In the genomic region with DNA sequence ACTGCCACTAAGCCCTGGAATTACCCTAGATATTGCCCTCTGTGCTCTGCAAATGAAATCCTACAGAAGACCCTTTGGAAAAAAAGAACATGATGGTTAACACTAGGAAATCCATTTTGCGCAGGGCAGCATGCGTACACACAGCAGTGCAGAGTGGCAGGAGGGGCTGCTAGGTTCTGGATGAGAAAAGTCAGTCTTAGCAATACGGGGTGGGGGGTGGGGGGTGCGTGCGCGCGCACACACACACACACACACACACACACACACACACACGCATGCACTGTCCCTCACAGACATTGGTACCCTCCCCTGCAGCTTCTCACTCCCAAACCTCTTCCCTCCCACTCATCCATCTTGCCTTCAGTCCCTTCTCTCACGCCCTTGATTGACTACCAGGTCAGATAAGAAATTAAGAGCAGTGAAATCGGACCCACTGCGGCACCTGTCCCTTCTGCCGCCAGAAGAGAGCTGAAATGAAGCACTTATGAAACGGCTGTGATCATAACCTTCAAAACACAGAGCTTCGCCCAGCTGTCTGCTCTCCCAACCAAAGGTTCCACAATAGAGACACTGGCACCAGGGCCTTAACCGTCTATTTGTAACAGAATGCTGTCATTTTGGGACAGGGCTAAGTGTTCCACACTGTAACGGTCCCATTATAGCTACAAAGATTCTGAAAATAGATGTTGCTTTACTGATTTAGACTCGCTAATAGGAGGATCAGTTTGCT, we compare ENCODE assay signal across 11 mouse cellular contexts.
DNase-seq lines count a peak whose midpoint lies in the region; ATAC-seq lines count a peak whose summit lies in the region.
"Had no signal": no experiment of that assay in that cellular context is flagged by ENCODE, and none has a peak within 500 bp of the region (broad histone marks: within the 10 kb centered on the region; RNA-seq: fewer than 3 reads in every experiment).

No protein-coding gene starts in this region.

- intact Hi-C loops in left cerebral cortex, postnatal 10 days (cut with DNase I), result no loop called here

- no peak overlapping the region for H3K4me3 ChIP-seq in forebrain, embryonic 12.5 days (replicated peaks)
- no peak overlapping the region for H3K4me3 ChIP-seq in forebrain, embryonic 11.5 days (ENCODE audit: low read depth, low read length)
- H3K4me3 ChIP-seq in hindbrain, embryonic 16.5 days (ENCODE audit: low read length), result no peak overlapping the region
- H3K4me3 ChIP-seq in hindbrain, embryonic 10.5 days, result no peak overlapping the region
- H3K4me3 ChIP-seq in neural tube, embryonic 11.5 days (ENCODE audit: low read depth, low read length), result no peak overlapping the region
- 0 out of 2 replicates have a peak overlapping the region, but pooled peaks have one; percentile 14 for H3K4me3 ChIP-seq in stomach, embryonic 16.5 days (replicated peaks; ENCODE audit: low read length)
- H3K4me3 ChIP-seq: midbrain, embryonic 12.5 days had no signal

- no peaks in the 10 kb centered on the region for H3K4me1 ChIP-seq in forebrain, embryonic 12.5 days
- H3K4me1 ChIP-seq in forebrain, embryonic 11.5 days (replicated peaks; ENCODE audit: control insufficient read depth, insufficient read depth, low read length), result no peaks in the 10 kb centered on the region
- no peaks in the 10 kb centered on the region for H3K4me1 ChIP-seq in hindbrain, embryonic 16.5 days (ENCODE audit: control insufficient read depth, insufficient read depth, low read depth, low read length)
- H3K4me1 ChIP-seq in hindbrain, embryonic 10.5 days (replicated peaks), result no peaks in the 10 kb centered on the region
- no peaks in the 10 kb centered on the region for H3K4me1 ChIP-seq in neural tube, embryonic 11.5 days (ENCODE audit: control insufficient read depth, insufficient read depth, low read length)
- peaks cover 3% of the 10 kb centered on the region; the same call in 1 of the 2 replicates for H3K4me1 ChIP-seq in stomach, embryonic 16.5 days (ENCODE audit: control insufficient read depth, insufficient read depth, low read length)
- H3K4me1 ChIP-seq: midbrain, embryonic 12.5 days had no signal

- 0 out of 2 replicates have a peak, but pooled peaks have one; percentile 17 for ATAC-seq in forebrain, embryonic 12.5 days (ENCODE audit: low FRiP score)
- no peak for ATAC-seq in forebrain, embryonic 11.5 days (replicated peaks; ENCODE audit: low FRiP score)
- 0 out of 2 replicates have a peak, but pooled peaks have one; percentile 34 for ATAC-seq in hindbrain, embryonic 16.5 days
- peak; percentile 35; the same call in 1 of the 2 replicates for ATAC-seq in neural tube, embryonic 11.5 days (ENCODE audit: insufficient read depth, low FRiP score, low TSS enrichment)
- no peak for ATAC-seq in stomach, embryonic 16.5 days (ENCODE audit: insufficient read depth, low FRiP score)

- H3K9ac ChIP-seq in forebrain, embryonic 12.5 days, result no peak overlapping the region
- no peak overlapping the region for H3K9ac ChIP-seq in forebrain, embryonic 11.5 days (ENCODE audit: low read length)
- no peak overlapping the region for H3K9ac ChIP-seq in hindbrain, embryonic 16.5 days (ENCODE audit: low read depth, low read length)
- no peak overlapping the region for H3K9ac ChIP-seq in neural tube, embryonic 11.5 days (ENCODE audit: low read length)
- no peak overlapping the region for H3K9ac ChIP-seq in stomach, embryonic 16.5 days (ENCODE audit: low read length)
- H3K9ac ChIP-seq: midbrain, embryonic 12.5 days had no signal

- H3K9me3 ChIP-seq in forebrain, embryonic 12.5 days, result no peaks in the 10 kb centered on the region
- no peaks in the 10 kb centered on the region for H3K9me3 ChIP-seq in forebrain, embryonic 11.5 days (ENCODE audit: control insufficient read depth, low read length)
- H3K9me3 ChIP-seq in hindbrain, embryonic 16.5 days (ENCODE audit: control insufficient read depth, low read length), result no peaks in the 10 kb centered on the region
- no peaks in the 10 kb centered on the region for H3K9me3 ChIP-seq in hindbrain, embryonic 10.5 days
- H3K9me3 ChIP-seq in neural tube, embryonic 11.5 days (ENCODE audit: control insufficient read depth, low read length), result no peaks in the 10 kb centered on the region
- no peaks in the 10 kb centered on the region for H3K9me3 ChIP-seq in stomach, embryonic 16.5 days (replicated peaks; ENCODE audit: control insufficient read depth, low read length)
- H3K9me3 ChIP-seq: midbrain, embryonic 12.5 days had no signal

- no peak overlapping the region for H3K27ac ChIP-seq in forebrain, embryonic 12.5 days
- no peak overlapping the region for H3K27ac ChIP-seq in forebrain, embryonic 11.5 days (ENCODE audit: low read depth, low read length)
- H3K27ac ChIP-seq in hindbrain, embryonic 16.5 days (ENCODE audit: low read depth, low read length), result no peak overlapping the region
- H3K27ac ChIP-seq in hindbrain, embryonic 10.5 days, result no peak overlapping the region
- H3K27ac ChIP-seq in neural tube, embryonic 11.5 days (ENCODE audit: low read depth, low read length), result no peak overlapping the region
- H3K27ac ChIP-seq in stomach, embryonic 16.5 days (ENCODE audit: low read length), result no peak overlapping the region
- H3K27ac ChIP-seq: midbrain, embryonic 12.5 days had no signal

- no peaks in the 10 kb centered on the region for H3K36me3 ChIP-seq in forebrain, embryonic 12.5 days (replicated peaks)
- H3K36me3 ChIP-seq in forebrain, embryonic 11.5 days (ENCODE audit: control insufficient read depth, insufficient read depth, low read length), result no peaks in the 10 kb centered on the region
- H3K36me3 ChIP-seq in hindbrain, embryonic 16.5 days (ENCODE audit: control insufficient read depth, insufficient read depth, low read length), result no peaks in the 10 kb centered on the region
- H3K36me3 ChIP-seq in hindbrain, embryonic 10.5 days, result no peaks in the 10 kb centered on the region
- H3K36me3 ChIP-seq in neural tube, embryonic 11.5 days (ENCODE audit: control insufficient read depth, insufficient read depth, low read length), result no peaks in the 10 kb centered on the region
- H3K36me3 ChIP-seq in stomach, embryonic 16.5 days (ENCODE audit: control insufficient read depth, insufficient read depth, low read length), result no peaks in the 10 kb centered on the region
- H3K36me3 ChIP-seq: midbrain, embryonic 12.5 days had no signal

- 85% methylated on average over 17 of the region's 17 CpGs for WGBS in forebrain, embryonic 12.5 days
- 88% methylated on average over 15 of the region's 17 CpGs for WGBS in forebrain, embryonic 11.5 days
- WGBS in hindbrain, embryonic 16.5 days, result 80% methylated on average over 17 of the region's 17 CpGs
- 90% methylated on average over 17 of the region's 17 CpGs for WGBS in hindbrain, embryonic 10.5 days
- 84% methylated on average over 16 of the region's 17 CpGs for WGBS in neural tube, embryonic 11.5 days
- 58% methylated on average over 17 of the region's 17 CpGs for WGBS in stomach, embryonic 16.5 days

- H3K27me3 ChIP-seq in forebrain, embryonic 12.5 days, result no peaks in the 10 kb centered on the region
- H3K27me3 ChIP-seq in forebrain, embryonic 11.5 days (ENCODE audit: control insufficient read depth, insufficient read depth, low read length), result no peaks in the 10 kb centered on the region
- no peaks in the 10 kb centered on the region for H3K27me3 ChIP-seq in hindbrain, embryonic 16.5 days (replicated peaks; ENCODE audit: control insufficient read depth, insufficient read depth, low read length)
- H3K27me3 ChIP-seq in hindbrain, embryonic 10.5 days (ENCODE audit: insufficient read depth, poor library complexity, severe bottlenecking), result no peaks in the 10 kb centered on the region
- no peaks in the 10 kb centered on the region for H3K27me3 ChIP-seq in neural tube, embryonic 11.5 days (ENCODE audit: control insufficient read depth, insufficient read depth, low read length)
- no peaks in the 10 kb centered on the region; the same call in 1 of the 2 replicates for H3K27me3 ChIP-seq in stomach, embryonic 16.5 days (ENCODE audit: control insufficient read depth, insufficient read depth, low read length)
- H3K27me3 ChIP-seq: midbrain, embryonic 12.5 days had no signal

- no peak for DNase-seq in forebrain, embryonic 11.5 days (ENCODE audit: low spot score)
- DNase-seq in hindbrain, embryonic 10.5 days (ENCODE audit: low spot score), result no peak
- DNase-seq in neural tube, embryonic 11.5 days (ENCODE audit: low spot score), result no peak
- DNase-seq in neural tube, embryonic 10.5 days (ENCODE audit: extremely low spot score, low spot score), result no peak
- no peak for DNase-seq in left cerebral cortex, postnatal 10 days (ENCODE audit: extremely low spot score in 1 of 2, low spot score in 2 of 2)
- DNase-seq: kidney, postnatal 36 days had no signal

- no peak overlapping the region for H3K4me2 ChIP-seq in forebrain, embryonic 12.5 days
- no peak overlapping the region for H3K4me2 ChIP-seq in forebrain, embryonic 11.5 days (ENCODE audit: low read depth, low read length, severe bottlenecking)
- H3K4me2 ChIP-seq in hindbrain, embryonic 16.5 days (ENCODE audit: low read length), result no peak overlapping the region
- H3K4me2 ChIP-seq in neural tube, embryonic 11.5 days (ENCODE audit: low read depth), result no peak overlapping the region
- peak overlapping the region; percentile 5; the same call in 1 of the 2 replicates for H3K4me2 ChIP-seq in stomach, embryonic 16.5 days (ENCODE audit: low read depth, low read length)
- H3K4me2 ChIP-seq: liver, embryonic 11.5 days; midbrain, embryonic 12.5 days had no signal

Comparison
In these comparisons a context has a peak if more than half of its experiments do, and no peak if none do; other contexts are left out.
1. ATAC-seq: peak in forebrain, embryonic 12.5 days (single experiment), hindbrain, embryonic 16.5 days (single experiment) and neural tube, embryonic 11.5 days (single experiment); none in forebrain, embryonic 11.5 days (single experiment) and stomach, embryonic 16.5 days (single experiment).